Mouse (Mus musculus) heart, adult 2 months (tissue): ENCODE measurements at regions not wholly inside any gene's neighbourhood (a gene's known extent, or its start where the extent isn't known, plus 50 kb on each side); places are given as distances from the start of the nearest gene placed in this dataset.
"Not testable (repeated sequence)": the region's sequence is repeated elsewhere in the genome, so short reads cannot be mapped to it uniquely, and the experiment has no call there.

Experiments
- DNase-seq, 2 experiments: peaks; one replicate each; pipeline ENCODE4 v3.0.0; 2021
- H3K27ac ChIP-seq: fragments of 200-600 bp; 2 replicates; pipeline ENCODE4 v1.8.1; 2022
- H3K27me3 ChIP-seq: fragments of 200-500 bp; 2 replicates; pipeline ENCODE4 v1.6.1; 2012; ENCODE audit warnings: mild to moderate bottlenecking, low read length, inconsistent platforms, mixed read lengths; ENCODE audit not compliant: control insufficient read depth, insufficient read depth
- H3K36me3 ChIP-seq: fragments of 200-500 bp; 2 replicates; pipeline ENCODE4 v1.6.1; 2012; ENCODE audit warnings: low read length, inconsistent platforms; ENCODE audit not compliant: control insufficient read depth, insufficient read depth
- H3K4me1 ChIP-seq: fragments of 200-500 bp; 2 replicates; pipeline ENCODE4 v1.6.1; 2011; ENCODE audit warnings: low read length; ENCODE audit not compliant: control insufficient read depth, insufficient read depth
- H3K4me3 ChIP-seq: fragments of 200-600 bp; 2 replicates; pipeline ENCODE4 v1.8.1; 2022
- H3K79me2 ChIP-seq: fragments of 200-500 bp; replicated peaks from 2 replicates; pipeline ENCODE4 v1.6.1; 2012; ENCODE audit warnings: mild to moderate bottlenecking, inconsistent platforms, low read length, moderate library complexity, mixed read lengths; ENCODE audit not compliant: control insufficient read depth, insufficient read depth
- H3K9ac ChIP-seq: fragments of 200-500 bp; 2 replicates; pipeline ENCODE4 v1.6.1; 2012; ENCODE audit warnings: low read depth, mild to moderate bottlenecking, control low read depth, inconsistent platforms, low read length, mixed read lengths
- WGBS: fragments of 180-500 bp; shearing (Covaris S2); methylation state at CpG from one replicate; pipeline ENCODE4 v1.1.7; 2018; 5-methylcytosine and 5-hydroxymethylcytosine counted together
- intact Hi-C: fragments of 180-260 bp; cut with DNase I; formaldehyde crosslinking; loops from one replicate; pipeline ENCODE4 v1.15.1; 2025

DNA sequence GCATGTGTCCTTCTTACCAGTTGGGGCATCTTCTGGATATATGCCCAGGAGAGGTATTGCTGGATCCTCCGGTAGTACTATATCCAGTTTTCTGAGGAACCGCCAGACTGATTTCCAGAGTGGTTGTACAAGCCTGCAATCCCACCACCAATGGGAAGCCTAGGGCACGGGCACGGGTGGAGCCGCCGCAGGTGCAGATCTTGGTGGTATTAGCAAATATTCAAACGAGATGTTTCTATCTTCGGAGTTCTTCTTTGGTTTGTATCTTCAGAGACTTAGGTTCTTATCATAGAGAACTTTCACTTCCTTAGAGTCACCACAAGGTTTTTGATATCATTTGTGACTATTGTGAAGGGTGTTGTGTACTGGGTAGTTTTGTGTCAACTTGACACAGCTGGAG, 103.1 kb downstream of the Btbd35f12 start:
- H3K27ac ChIP-seq, H3K79me2 ChIP-seq, H3K36me3 ChIP-seq, H3K4me1 ChIP-seq, H3K27me3 ChIP-seq, H3K9ac ChIP-seq, intact Hi-C loops, H3K4me3 ChIP-seq: not testable (repeated sequence)
- peak; percentile 14 to 15 for DNase-seq
- 82% methylated on average over 8 of the region's 8 CpGs for WGBS
